Mouse (Mus musculus) heart, adult 9 months (tissue): ENCODE data around the gene Eva1c.
A peak's percentile ranks its signal among the peaks of the same experiment; 100 is the strongest.

Experiments
- DNase-seq, 2 experiments: peaks; one replicate each; pipeline ENCODE4 v3.0.0; 2022; ENCODE audit warnings: low spot score in 2 of 2

The Eva1c gene

GRCm38 (mm10) chr16:90826457-90826856 is at the start of gene Eva1c:
Eva1c (plus strand) TSS chr16:90826719.
- no peak for DNase-seq

- no peak for DNase-seq
These were observed 46.7 kb upstream of the Eva1c start for GRCm38 (mm10) chr16:90779783-90780182.

- no peak for DNase-seq
These were observed 43.2 kb upstream of the Eva1c start for GRCm38 (mm10) chr16:90783302-90783701.

- DNase-seq = no peak
These were observed 41.3 kb upstream of the Eva1c start for GRCm38 (mm10) chr16:90785257-90785656.

GRCm38 (mm10) chr16:90788580-90788979 is 37.9 kb upstream of the Eva1c start:
- DNase-seq = no peak

- DNase-seq = no peak
These were observed 35.6 kb upstream of the Eva1c start for GRCm38 (mm10) chr16:90790946-90791345.

- DNase-seq = no peak
These were observed 34.5 kb upstream of the Eva1c start for GRCm38 (mm10) chr16:90792066-90792465.

GRCm38 (mm10) chr16:90792500-90792899 is 34.0 kb upstream of the Eva1c start:
- no peak for DNase-seq

- DNase-seq = no peak
These were observed 31.8 kb upstream of the Eva1c start for GRCm38 (mm10) chr16:90794708-90795107.

GRCm38 (mm10) chr16:90798446-90798845 is 28.1 kb upstream of the Eva1c start:
- DNase-seq = no peak

GRCm38 (mm10) chr16:90798848-90799247 is 27.7 kb upstream of the Eva1c start:
- no peak for DNase-seq

GRCm38 (mm10) chr16:90799840-90800239 is 26.7 kb upstream of the Eva1c start:
- DNase-seq = peak; percentile 49 to 73

- DNase-seq = no peak
These were observed 25.3 kb upstream of the Eva1c start for GRCm38 (mm10) chr16:90801251-90801650.

GRCm38 (mm10) chr16:90801928-90802327 is 24.6 kb upstream of the Eva1c start:
- DNase-seq = no peak

- DNase-seq = no peak
These were observed 22.1 kb upstream of the Eva1c start for GRCm38 (mm10) chr16:90804466-90804865.

GRCm38 (mm10) chr16:90809975-90810715 is 16.4 kb upstream of the Eva1c start, which contains the start of gene Urb1:
Urb1 (minus strand) TSS chr16:90810413.
- peak; percentile 96 to 98 for DNase-seq

- DNase-seq = no peak
These were observed 15.7 kb upstream of the Eva1c start for GRCm38 (mm10) chr16:90810716-90811256.

- no peak for DNase-seq
These were observed 14.4 kb upstream of the Eva1c start for GRCm38 (mm10) chr16:90812086-90812485.

GRCm38 (mm10) chr16:90820326-90820725 is 6.2 kb upstream of the Eva1c start:
- no peak for DNase-seq

- DNase-seq = no peak
These were observed 5.3 kb upstream of the Eva1c start for GRCm38 (mm10) chr16:90821046-90821697.

- no peak for DNase-seq
These were observed 4.1 kb upstream of the Eva1c start for GRCm38 (mm10) chr16:90822284-90822935.

- no peak for DNase-seq
These were observed 3.5 kb upstream of the Eva1c start for GRCm38 (mm10) chr16:90822981-90823380.
